Mouse (Mus musculus): ENCODE measurements at regions not wholly inside any gene's neighbourhood (a gene's known extent, or its start where the extent isn't known, plus 50 kb on each side); places are given as distances from the start of the nearest gene placed in this dataset.

GRCm38 (mm10) chr11:44156490-44157345 lies 243.1 kb upstream of the Il12b start:
- DNase-seq (ENCODE audit: extremely low spot score) = no peak

GRCm38 (mm10) chr11:44158236-44158635 lies 241.6 kb upstream of the Il12b start:
- no peak for DNase-seq (ENCODE audit: extremely low spot score)

- no peak for DNase-seq (ENCODE audit: extremely low spot score)
Measured at GRCm38 (mm10) chr11:44161734-44162418, 238.0 kb upstream of the Il12b start.

- no peak for DNase-seq (ENCODE audit: extremely low spot score)
Measured at GRCm38 (mm10) chr11:44163049-44163448, 236.8 kb upstream of the Il12b start.

- no peak for DNase-seq (ENCODE audit: extremely low spot score)
Measured at GRCm38 (mm10) chr11:44163748-44164147, 236.1 kb upstream of the Il12b start.

- no peak for DNase-seq (ENCODE audit: extremely low spot score)
Measured at GRCm38 (mm10) chr11:44164186-44164585, 235.7 kb upstream of the Il12b start.

GRCm38 (mm10) chr11:44167724-44168500 lies 232.0 kb upstream of the Il12b start:
- DNase-seq (ENCODE audit: extremely low spot score) = no peak

- no peak for DNase-seq (ENCODE audit: extremely low spot score)
Measured at GRCm38 (mm10) chr11:44172478-44172877, 227.4 kb upstream of the Il12b start.

- DNase-seq (ENCODE audit: extremely low spot score) = no peak
Measured at GRCm38 (mm10) chr11:44173196-44173595, 226.7 kb upstream of the Il12b start.

- no peak for DNase-seq (ENCODE audit: extremely low spot score)
Measured at GRCm38 (mm10) chr11:44174548-44174947, 225.3 kb upstream of the Il12b start.

GRCm38 (mm10) chr11:44179711-44180110 lies 220.2 kb upstream of the Il12b start:
- no peak for DNase-seq (ENCODE audit: extremely low spot score)

GRCm38 (mm10) chr11:44183823-44184222 lies 216.0 kb upstream of the Il12b start:
- no peak for DNase-seq (ENCODE audit: extremely low spot score)

- DNase-seq (ENCODE audit: extremely low spot score) = no peak
Measured at GRCm38 (mm10) chr11:44185218-44185890, 214.5 kb upstream of the Il12b start.

- no peak for DNase-seq (ENCODE audit: extremely low spot score)
Measured at GRCm38 (mm10) chr11:44188202-44188601, 211.7 kb upstream of the Il12b start.

GRCm38 (mm10) chr11:44193806-44194205 lies 206.1 kb upstream of the Il12b start:
- DNase-seq (ENCODE audit: extremely low spot score) = no peak

GRCm38 (mm10) chr11:44202716-44203115 lies 197.1 kb upstream of the Il12b start:
- no peak for DNase-seq (ENCODE audit: extremely low spot score)

- DNase-seq (ENCODE audit: extremely low spot score) = no peak
Measured at GRCm38 (mm10) chr11:44204384-44204783, 195.5 kb upstream of the Il12b start.

- DNase-seq (ENCODE audit: extremely low spot score) = no peak
Measured at GRCm38 (mm10) chr11:44206866-44207265, 193.0 kb upstream of the Il12b start.

GRCm38 (mm10) chr11:44211871-44212441 lies 187.9 kb upstream of the Il12b start:
- peak; percentile 31 for DNase-seq (ENCODE audit: extremely low spot score)

GRCm38 (mm10) chr11:44214095-44214494 lies 185.8 kb upstream of the Il12b start:
- no peak for DNase-seq (ENCODE audit: extremely low spot score)

- DNase-seq (ENCODE audit: extremely low spot score) = no peak
Measured at GRCm38 (mm10) chr11:44216346-44216745, 183.5 kb upstream of the Il12b start.

All from embryo, embryonic 9.5 days (tissue).